Mouse (Mus musculus): ENCODE measurements at regions not wholly inside any gene's neighbourhood (a gene's known extent, or its start where the extent isn't known, plus 50 kb on each side); places are given as distances from the start of the nearest gene placed in this dataset.
"Not testable (repeated sequence)": the region's sequence is repeated elsewhere in the genome, so short reads cannot be mapped to it uniquely, and the experiment has no call there.

DNA sequence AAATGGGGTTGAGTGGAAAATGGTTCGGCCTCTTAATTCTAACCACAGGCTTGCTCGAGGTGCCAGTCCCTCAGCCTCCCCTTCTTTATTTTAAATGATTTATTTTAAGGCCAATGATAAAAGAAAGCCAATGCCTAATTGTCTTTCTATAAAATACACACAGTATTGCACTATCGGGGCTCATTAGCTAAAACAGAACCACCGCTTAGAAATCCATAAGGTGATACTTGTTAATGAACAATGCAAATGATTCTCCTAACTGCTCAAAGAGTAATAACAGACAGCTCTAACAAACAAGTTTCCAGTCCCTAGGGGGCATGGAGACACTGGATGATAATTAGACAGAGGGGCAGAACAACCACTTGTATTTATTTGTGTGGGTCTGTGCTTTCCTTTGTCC, 58.8 kb downstream of the Emx2 start:
- H3K27ac ChIP-seq (ENCODE audit: low read length) = no peak overlapping the region
- no peaks in the 10 kb centered on the region for H3K4me1 ChIP-seq (ENCODE audit: control insufficient read depth, insufficient read depth, low read length)
- H3K27me3 ChIP-seq (ENCODE audit: control insufficient read depth, insufficient read depth, low read length) = no peaks in the 10 kb centered on the region
- H3K4me2 ChIP-seq (replicated peaks; ENCODE audit: low read depth, low read length) = no peak overlapping the region
- ATAC-seq (ENCODE audit: insufficient number of reproducible peaks, insufficient read depth, low FRiP score, low read depth) = no peak
- H3K36me3 ChIP-seq (ENCODE audit: control insufficient read depth, insufficient read depth, low read length) = no peaks in the 10 kb centered on the region
- H3K4me3 ChIP-seq (ENCODE audit: low read depth, low read length) = no peak overlapping the region
- WGBS = 81% methylated on average over 4 of the region's 4 CpGs
- no peak overlapping the region for H3K9ac ChIP-seq (replicated peaks; ENCODE audit: low read depth, low read length)
- H3K9me3 ChIP-seq (ENCODE audit: control insufficient read depth, low read depth, low read length) = no peaks in the 10 kb centered on the region

DNA sequence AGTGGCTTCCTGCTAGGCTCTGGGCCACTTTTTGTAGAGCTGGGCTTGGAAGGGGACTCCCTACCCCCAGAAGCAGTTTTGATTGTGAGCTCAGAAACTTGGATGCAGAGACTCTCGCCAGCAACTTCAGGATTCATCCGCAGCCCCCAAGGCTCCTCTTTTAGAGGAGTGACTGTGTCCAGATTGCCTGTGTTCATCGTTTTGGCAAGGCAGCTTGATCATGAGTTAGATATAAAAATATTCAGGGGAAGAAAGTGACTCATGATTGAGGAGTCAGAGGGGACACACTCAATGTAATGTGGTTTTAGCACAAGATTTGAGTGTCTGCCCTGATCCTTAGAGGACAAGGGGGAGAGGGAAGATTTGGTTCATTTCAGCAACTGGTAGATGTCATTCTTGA, 61.0 kb downstream of the Emx2 start:
- no peak overlapping the region for H3K4me2 ChIP-seq (replicated peaks; ENCODE audit: low read depth, low read length)
- no peaks in the 10 kb centered on the region for H3K4me1 ChIP-seq (ENCODE audit: control insufficient read depth, insufficient read depth, low read length)
- ATAC-seq (ENCODE audit: insufficient number of reproducible peaks, insufficient read depth, low FRiP score, low read depth) = no peak
- no peaks in the 10 kb centered on the region for H3K9me3 ChIP-seq (ENCODE audit: control insufficient read depth, low read depth, low read length)
- no peak overlapping the region for H3K27ac ChIP-seq (ENCODE audit: low read length)
- no peaks in the 10 kb centered on the region for H3K36me3 ChIP-seq (ENCODE audit: control insufficient read depth, insufficient read depth, low read length)
- H3K27me3 ChIP-seq (ENCODE audit: control insufficient read depth, insufficient read depth, low read length) = no peaks in the 10 kb centered on the region
- H3K4me3 ChIP-seq (ENCODE audit: low read depth, low read length) = no peak overlapping the region
- WGBS = 82% methylated on average over 3 of the region's 3 CpGs
- no peak overlapping the region for H3K9ac ChIP-seq (replicated peaks; ENCODE audit: low read depth, low read length)

DNA sequence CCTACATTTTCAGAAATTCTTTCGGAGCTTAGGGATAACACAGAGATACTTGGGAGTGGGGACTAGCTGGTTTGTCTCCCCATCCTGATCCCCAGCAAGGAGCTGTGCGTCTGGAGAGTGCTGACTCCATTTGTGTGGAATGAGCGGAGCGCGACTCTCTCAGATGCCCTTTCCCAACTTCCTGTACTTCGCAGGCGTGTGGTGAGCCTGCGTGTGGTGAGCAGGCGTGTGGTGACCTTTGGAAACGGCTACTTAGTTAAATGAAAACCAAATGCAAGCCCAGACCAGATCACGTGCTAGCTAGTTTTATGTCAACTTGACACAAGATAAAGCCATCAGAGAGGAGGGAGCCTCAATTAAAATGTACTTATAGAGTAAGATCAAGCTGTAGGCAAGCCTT, 64.0 kb downstream of the Emx2 start:
- Histone ChIP-seq H3K27me3 (ENCODE audit: control insufficient read depth, insufficient read depth, low read length) (no peaks in the 10 kb centered on the region), H3K4me2 (replicated peaks; ENCODE audit: low read depth, low read length) (no peak overlapping the region), H3K4me3 (ENCODE audit: low read depth, low read length) (no peak overlapping the region), H3K27ac (ENCODE audit: low read length) (no peak overlapping the region), H3K9ac (replicated peaks; ENCODE audit: low read depth, low read length) (no peak overlapping the region), H3K9me3 (ENCODE audit: control insufficient read depth, low read depth, low read length) (no peaks in the 10 kb centered on the region), H3K36me3 (ENCODE audit: control insufficient read depth, insufficient read depth, low read length) (no peaks in the 10 kb centered on the region), H3K4me1 (ENCODE audit: control insufficient read depth, insufficient read depth, low read length) (no peaks in the 10 kb centered on the region)
- ATAC-seq (ENCODE audit: insufficient number of reproducible peaks, insufficient read depth, low FRiP score, low read depth) = no peak
- WGBS = 81% methylated on average over 11 of the region's 11 CpGs

DNA sequence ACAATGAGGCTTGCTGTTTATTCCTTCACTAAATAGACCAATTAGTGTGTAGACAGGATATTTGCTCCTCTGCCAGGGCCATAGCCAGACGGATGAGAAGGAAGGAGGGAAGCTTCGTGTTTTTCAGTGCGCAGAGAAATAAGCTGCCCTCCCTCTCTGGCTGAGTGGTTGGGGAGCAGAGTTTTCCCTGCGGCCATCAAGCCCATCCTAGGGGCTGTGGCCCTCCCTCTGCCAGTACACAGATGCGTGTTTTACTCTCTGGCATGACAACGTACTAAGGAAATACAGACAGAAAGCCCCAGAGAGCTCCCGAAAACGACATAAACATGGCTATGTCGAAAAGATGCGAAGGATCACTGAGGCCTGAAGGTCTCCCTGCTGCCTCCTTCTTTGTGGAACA, 65.2 kb downstream of the Emx2 start:
- H3K9ac ChIP-seq (replicated peaks; ENCODE audit: low read depth, low read length) = no peak overlapping the region
- H3K27ac ChIP-seq (ENCODE audit: low read length) = no peak overlapping the region
- no peaks in the 10 kb centered on the region for H3K4me1 ChIP-seq (ENCODE audit: control insufficient read depth, insufficient read depth, low read length)
- H3K4me2 ChIP-seq (replicated peaks; ENCODE audit: low read depth, low read length) = no peak overlapping the region
- H3K36me3 ChIP-seq (ENCODE audit: control insufficient read depth, insufficient read depth, low read length) = no peaks in the 10 kb centered on the region
- no peak for ATAC-seq (ENCODE audit: insufficient number of reproducible peaks, insufficient read depth, low FRiP score, low read depth)
- H3K4me3 ChIP-seq (ENCODE audit: low read depth, low read length) = no peak overlapping the region
- 76% methylated on average over 10 of the region's 10 CpGs for WGBS
- no peaks in the 10 kb centered on the region for H3K27me3 ChIP-seq (ENCODE audit: control insufficient read depth, insufficient read depth, low read length)
- H3K9me3 ChIP-seq (ENCODE audit: control insufficient read depth, low read depth, low read length) = no peaks in the 10 kb centered on the region

DNA sequence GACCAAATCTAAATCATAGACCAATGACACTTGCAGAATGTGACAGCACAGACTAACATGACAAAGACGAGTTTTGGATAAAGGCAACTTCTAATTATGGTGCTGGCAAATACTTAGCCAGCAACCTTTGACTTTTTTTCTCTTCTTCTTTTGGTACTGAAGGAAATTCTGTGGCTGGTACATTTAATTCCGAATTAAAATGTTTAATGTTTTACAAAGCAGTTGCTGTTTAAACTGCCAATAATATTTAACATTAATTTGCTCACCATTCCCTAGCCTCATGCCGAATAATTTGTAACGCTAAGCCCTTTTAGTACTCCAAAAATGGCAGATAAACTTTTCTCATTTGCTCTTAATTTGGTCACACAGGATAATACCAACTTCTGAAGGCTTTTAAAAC, 105.9 kb downstream of the Emx2 start:
- Histone ChIP-seq H3K9ac (replicated peaks; ENCODE audit: low read depth, low read length) (no peak overlapping the region), H3K9me3 (ENCODE audit: control insufficient read depth, low read depth, low read length) (no peaks in the 10 kb centered on the region), H3K4me2 (replicated peaks; ENCODE audit: low read depth, low read length) (no peak overlapping the region), H3K4me1 (ENCODE audit: control insufficient read depth, insufficient read depth, low read length) (no peaks in the 10 kb centered on the region), H3K4me3 (ENCODE audit: low read depth, low read length) (no peak overlapping the region), H3K27ac (ENCODE audit: low read length) (no peak overlapping the region), H3K27me3 (ENCODE audit: control insufficient read depth, insufficient read depth, low read length) (no peaks in the 10 kb centered on the region), H3K36me3 (ENCODE audit: control insufficient read depth, insufficient read depth, low read length) (no peaks in the 10 kb centered on the region)
- WGBS = 75% methylated on average over 4 of the region's 4 CpGs
- no peak for ATAC-seq (ENCODE audit: insufficient number of reproducible peaks, insufficient read depth, low FRiP score, low read depth)

DNA sequence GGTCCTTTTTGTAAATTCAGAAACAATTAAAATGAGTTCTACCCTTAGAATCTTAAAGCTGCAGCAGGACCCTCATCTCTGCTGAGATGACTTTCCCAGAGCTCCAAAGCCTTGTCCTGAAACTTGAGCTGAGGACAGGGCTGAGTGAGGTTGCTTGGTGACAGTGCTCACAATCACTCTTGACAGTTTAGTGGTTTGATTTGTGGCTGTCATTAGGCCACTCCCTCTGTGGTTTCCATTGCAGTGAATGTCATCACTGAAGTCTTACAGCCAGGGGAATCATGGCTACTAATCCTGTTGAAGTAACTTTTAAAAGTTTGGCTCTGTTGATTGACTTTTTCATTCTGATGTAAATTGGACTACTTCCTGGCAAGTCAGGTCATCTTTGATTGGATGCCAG, 110.7 kb downstream of the Emx2 start:
- Histone ChIP-seq H3K36me3 (ENCODE audit: control insufficient read depth, insufficient read depth, low read length) (no peaks in the 10 kb centered on the region), H3K27me3 (ENCODE audit: control insufficient read depth, insufficient read depth, low read length) (no peaks in the 10 kb centered on the region), H3K9ac (replicated peaks; ENCODE audit: low read depth, low read length) (no peak overlapping the region), H3K27ac (ENCODE audit: low read length) (no peak overlapping the region), H3K9me3 (ENCODE audit: control insufficient read depth, low read depth, low read length) (no peaks in the 10 kb centered on the region), H3K4me3 (ENCODE audit: low read depth, low read length) (no peak overlapping the region), H3K4me1 (ENCODE audit: control insufficient read depth, insufficient read depth, low read length) (no peaks in the 10 kb centered on the region), H3K4me2 (replicated peaks; ENCODE audit: low read depth, low read length) (no peak overlapping the region)
- no peak for ATAC-seq (ENCODE audit: insufficient number of reproducible peaks, insufficient read depth, low FRiP score, low read depth)

DNA sequence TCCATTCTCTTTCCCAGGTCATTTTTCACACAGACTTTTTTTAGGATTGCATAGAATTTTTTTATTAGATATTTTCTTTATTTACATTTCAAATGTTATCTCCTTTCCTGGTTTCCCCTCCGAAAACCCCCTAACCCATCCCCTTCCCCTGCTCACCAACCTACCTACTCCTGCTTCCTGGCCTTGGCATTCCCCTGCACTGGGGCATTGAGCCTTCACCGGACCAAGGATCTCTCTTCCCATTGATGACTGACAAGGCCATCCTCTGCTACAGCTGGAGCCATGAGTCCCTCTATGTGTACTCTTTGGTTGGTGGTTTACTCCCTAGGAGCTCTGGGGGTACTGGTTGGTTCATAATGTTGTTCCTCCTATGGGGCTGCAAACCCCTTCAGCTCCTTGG, 111.4 kb downstream of the Emx2 start:
- not testable (repeated sequence) for H3K4me1 ChIP-seq (ENCODE audit: control insufficient read depth, insufficient read depth, low read length); H3K9ac ChIP-seq (replicated peaks; ENCODE audit: low read depth, low read length); H3K9me3 ChIP-seq (ENCODE audit: control insufficient read depth, low read depth, low read length); H3K4me3 ChIP-seq (ENCODE audit: low read depth, low read length); H3K27ac ChIP-seq (ENCODE audit: low read length); H3K36me3 ChIP-seq (ENCODE audit: control insufficient read depth, insufficient read depth, low read length); H3K27me3 ChIP-seq (ENCODE audit: control insufficient read depth, insufficient read depth, low read length); ATAC-seq (ENCODE audit: insufficient number of reproducible peaks, insufficient read depth, low FRiP score, low read depth); H3K4me2 ChIP-seq (replicated peaks; ENCODE audit: low read depth, low read length)
- WGBS = 84% methylated on average over 2 of the region's 2 CpGs

DNA sequence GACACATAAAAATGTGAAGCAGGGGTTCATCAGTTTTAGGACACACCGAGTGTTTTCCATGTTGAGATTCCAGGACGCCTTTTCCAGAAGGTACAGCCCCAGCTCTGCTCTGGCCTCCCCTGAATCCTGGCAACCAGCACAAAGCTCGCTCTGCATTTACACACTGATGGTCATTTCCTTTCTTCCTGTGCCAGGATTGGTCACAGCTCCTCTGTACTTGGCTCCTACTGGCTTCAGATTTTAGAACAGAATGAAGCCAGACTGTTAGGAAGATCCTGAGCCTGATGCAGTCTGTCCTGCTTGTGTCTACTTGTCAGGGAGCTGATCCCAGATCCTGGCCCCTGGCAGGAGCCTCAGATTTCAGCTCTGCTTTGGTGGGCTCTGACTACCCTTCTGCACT, 116.2 kb downstream of the Emx2 start:
- H3K4me2 ChIP-seq (replicated peaks; ENCODE audit: low read depth, low read length) = no peak overlapping the region
- H3K4me3 ChIP-seq (ENCODE audit: low read depth, low read length) = no peak overlapping the region
- no peak overlapping the region for H3K9ac ChIP-seq (replicated peaks; ENCODE audit: low read depth, low read length)
- H3K36me3 ChIP-seq (ENCODE audit: control insufficient read depth, insufficient read depth, low read length) = no peaks in the 10 kb centered on the region
- ATAC-seq (ENCODE audit: insufficient number of reproducible peaks, insufficient read depth, low FRiP score, low read depth) = no peak
- no peaks in the 10 kb centered on the region for H3K9me3 ChIP-seq (ENCODE audit: control insufficient read depth, low read depth, low read length)
- H3K27ac ChIP-seq (ENCODE audit: low read length) = no peak overlapping the region
- H3K27me3 ChIP-seq (ENCODE audit: control insufficient read depth, insufficient read depth, low read length) = no peaks in the 10 kb centered on the region
- H3K4me1 ChIP-seq (ENCODE audit: control insufficient read depth, insufficient read depth, low read length) = no peaks in the 10 kb centered on the region
- WGBS = 77% methylated on average over 3 of the region's 3 CpGs

DNA sequence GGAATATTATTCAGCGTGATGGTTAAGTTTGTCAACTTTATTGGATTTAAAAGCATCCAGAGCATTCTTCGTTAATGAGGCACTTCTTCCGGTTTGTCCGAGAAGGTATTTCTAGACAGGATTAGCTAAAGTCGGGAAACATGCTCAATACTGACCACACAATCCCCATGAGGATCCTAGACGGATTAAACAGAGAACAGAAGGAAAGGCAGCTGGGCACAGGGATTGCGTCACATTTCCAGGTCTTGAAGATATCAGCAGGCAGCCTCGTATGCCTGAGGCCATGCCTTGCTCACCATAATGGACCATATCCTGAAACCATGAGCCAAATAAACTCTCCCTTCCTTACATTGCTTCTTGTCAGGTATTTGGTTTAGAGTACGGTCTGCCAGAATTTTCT, 119.7 kb downstream of the Emx2 start:
- H3K9me3 ChIP-seq (ENCODE audit: control insufficient read depth, low read depth, low read length) = no peaks in the 10 kb centered on the region
- ATAC-seq (ENCODE audit: insufficient number of reproducible peaks, insufficient read depth, low FRiP score, low read depth) = no peak

More for the DNA sequence above, 119.7 kb downstream of the Emx2 start:
- Histone ChIP-seq H3K4me2 (replicated peaks; ENCODE audit: low read depth, low read length) (no peak overlapping the region), H3K27me3 (ENCODE audit: control insufficient read depth, insufficient read depth, low read length) (no peaks in the 10 kb centered on the region), H3K4me1 (ENCODE audit: control insufficient read depth, insufficient read depth, low read length) (no peaks in the 10 kb centered on the region), H3K27ac (ENCODE audit: low read length) (no peak overlapping the region), H3K36me3 (ENCODE audit: control insufficient read depth, insufficient read depth, low read length) (no peaks in the 10 kb centered on the region), H3K9ac (replicated peaks; ENCODE audit: low read depth, low read length) (no peak overlapping the region), H3K4me3 (ENCODE audit: low read depth, low read length) (no peak overlapping the region)
- 79% methylated on average over 9 of the region's 9 CpGs for WGBS

Measured in stomach, embryonic 14.5 days (tissue).